Mouse (Mus musculus): ENCODE data around the gene Pik3r5. TPM values are rescaled to one million over a fixed set of nuclear protein-coding genes. Genes with fewer than 3 reads are reported as not detected.

Gene Pik3r5
- total RNA-seq, 2 experiments from 2014 or later, result 4.0 to 4.1 TPM

DNA sequence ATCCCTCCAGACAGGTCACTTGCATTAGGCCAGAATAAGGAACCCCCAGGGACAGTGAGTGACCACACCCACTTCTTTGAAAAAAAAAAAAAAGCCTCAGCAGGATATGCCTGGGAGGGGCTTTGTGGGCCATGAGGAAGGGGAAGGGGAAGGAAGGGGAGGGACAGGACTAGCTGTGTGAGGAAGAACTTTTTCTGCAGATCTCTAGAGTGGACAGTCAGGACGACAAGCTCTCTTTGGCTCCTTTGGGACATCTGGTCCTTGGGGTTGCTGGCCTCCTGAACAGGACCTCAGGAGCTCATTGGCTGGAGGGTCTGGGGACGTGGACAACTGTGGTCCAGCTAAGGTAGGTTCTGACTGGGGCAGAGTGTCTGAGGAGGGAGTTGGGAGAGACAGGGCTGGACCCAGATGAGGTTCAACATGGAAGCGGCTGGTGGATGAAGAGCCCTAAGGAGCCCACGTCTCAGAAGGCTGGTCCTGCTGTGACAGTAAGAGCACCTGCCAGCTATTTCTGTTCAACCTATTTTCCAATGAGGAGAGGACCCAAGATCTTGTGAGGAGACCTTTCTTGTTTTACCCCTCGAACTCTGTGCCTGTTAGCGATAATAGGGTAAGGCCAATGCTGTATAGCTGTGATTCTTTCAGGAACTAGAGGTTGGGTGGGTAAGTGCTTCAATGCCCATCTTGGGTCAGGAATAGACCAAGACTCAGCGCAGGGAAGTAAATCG, 71.1 kb downstream of the Pik3r5 start, which contains the start of gene Pik3r6:
Gene Pik3r6, plus strand, starts transcription at position 118 of the 728 bp plus-strand sequence.
- intact Hi-C loops (cut with DNase I), result no loop called here
- no peak for DNase-seq (ENCODE audit: low spot score in 2 of 2)

DNA sequence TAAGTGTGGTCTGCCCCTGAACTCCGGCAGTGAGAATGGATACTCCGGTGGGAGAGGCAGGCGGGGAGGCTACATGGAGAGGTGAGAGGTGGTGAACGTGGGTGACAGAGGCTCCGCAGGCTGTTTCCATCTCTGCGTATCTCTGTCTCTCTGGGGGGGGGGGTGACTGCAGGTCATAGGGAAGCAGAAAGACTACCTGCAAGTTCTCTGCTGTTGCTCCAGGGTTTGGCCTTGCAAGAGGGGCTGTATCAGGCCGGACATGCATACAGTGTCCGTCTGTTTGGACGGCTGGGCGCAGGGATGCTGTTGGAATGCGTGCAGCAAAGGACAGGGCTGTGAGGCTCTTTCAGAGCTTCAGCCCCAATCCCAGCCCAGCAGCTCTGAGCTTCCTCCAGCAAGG, 73.0 kb downstream of the Pik3r5 start:
- no peak for DNase-seq (ENCODE audit: low spot score in 2 of 2)
- intact Hi-C loops (cut with DNase I), result no loop called here

DNA sequence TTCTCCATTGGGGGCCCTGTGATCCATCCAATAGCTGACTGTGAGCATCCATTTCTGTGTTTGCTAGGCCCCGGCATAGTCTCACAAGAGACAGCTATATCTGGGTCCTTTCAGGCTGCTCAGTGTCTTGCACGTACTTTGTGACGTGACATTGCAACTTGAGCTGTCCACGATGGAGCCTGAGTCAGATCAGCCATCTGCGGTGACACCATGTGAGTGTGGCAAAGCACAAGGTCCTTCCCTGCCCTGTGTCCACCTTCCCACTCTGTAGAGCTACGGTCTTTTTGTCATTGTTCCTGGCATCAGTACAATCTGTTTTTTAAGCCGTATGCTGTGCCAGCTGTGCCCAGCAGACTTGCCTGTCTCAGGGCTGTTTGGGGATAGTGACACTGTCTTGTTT, 75.3 kb downstream of the Pik3r5 start:
- intact Hi-C loops (cut with DNase I), result no loop called here
- DNase-seq (ENCODE audit: low spot score in 2 of 2), result no peak

DNA sequence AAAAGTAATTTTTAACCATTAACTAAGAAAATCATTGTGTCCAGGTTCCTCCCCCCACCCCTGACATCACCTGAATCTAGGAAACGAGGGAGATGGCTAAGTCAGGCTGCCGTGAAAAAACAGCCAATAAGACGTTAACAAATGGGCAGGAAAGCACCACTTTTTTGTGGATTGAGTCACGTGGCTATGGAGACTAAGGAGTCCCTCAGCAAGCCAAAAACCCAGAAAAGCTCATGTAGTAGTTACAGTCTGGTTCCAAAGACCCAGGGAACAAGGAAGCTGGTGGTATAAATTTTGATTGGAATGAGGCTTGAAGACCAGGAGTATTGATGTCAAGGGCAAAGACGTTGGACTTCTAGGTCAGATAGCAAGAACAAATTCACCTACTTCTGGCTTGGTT, 76.7 kb downstream of the Pik3r5 start:
- no peak for DNase-seq (ENCODE audit: low spot score in 2 of 2)
- intact Hi-C loops (cut with DNase I), result no loop called here

DNA sequence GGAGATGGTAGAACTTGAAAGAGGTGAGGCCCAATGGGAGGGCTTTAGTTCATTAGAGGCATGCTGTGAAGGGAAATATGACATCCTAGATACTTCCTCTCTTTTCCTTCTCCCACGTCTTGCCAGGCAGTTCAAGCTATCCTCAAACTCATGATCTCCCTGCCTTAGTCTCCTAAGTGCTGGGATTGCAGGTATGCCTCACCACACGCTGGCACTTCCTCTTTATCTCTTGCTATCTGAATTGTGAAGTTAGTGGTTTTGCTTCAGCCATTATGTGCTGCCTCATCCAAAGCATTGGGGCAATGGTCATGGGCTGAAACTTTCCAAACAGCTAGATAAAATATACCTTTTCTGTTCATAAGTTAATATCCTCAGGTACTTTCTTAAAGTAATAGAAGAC, 77.3 kb downstream of the Pik3r5 start:
- intact Hi-C loops (cut with DNase I), result no loop called here
- DNase-seq (ENCODE audit: low spot score in 2 of 2), result no peak

DNA sequence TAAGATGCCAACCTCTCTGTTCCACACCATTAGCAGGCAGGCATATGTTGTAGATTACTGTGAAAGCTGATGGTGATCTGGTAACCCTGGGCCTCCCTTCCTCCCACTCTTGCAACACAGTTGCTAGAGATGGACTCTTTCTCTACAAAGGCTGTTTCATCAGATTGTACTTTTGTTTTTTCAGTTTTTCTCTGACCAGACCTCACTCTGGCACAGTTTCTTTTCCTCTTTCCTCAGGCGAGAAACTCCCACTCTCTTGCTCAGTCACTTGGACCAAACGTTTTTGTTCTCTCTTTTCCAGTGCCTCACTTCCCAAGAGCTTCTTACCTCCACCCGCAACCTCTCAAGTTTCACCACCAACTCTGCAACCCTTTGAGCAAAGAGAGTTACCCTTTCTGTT, 82.0 kb downstream of the Pik3r5 start:
- intact Hi-C loops (cut with DNase I), result no loop called here
- DNase-seq (ENCODE audit: low spot score in 2 of 2), result no peak

DNA sequence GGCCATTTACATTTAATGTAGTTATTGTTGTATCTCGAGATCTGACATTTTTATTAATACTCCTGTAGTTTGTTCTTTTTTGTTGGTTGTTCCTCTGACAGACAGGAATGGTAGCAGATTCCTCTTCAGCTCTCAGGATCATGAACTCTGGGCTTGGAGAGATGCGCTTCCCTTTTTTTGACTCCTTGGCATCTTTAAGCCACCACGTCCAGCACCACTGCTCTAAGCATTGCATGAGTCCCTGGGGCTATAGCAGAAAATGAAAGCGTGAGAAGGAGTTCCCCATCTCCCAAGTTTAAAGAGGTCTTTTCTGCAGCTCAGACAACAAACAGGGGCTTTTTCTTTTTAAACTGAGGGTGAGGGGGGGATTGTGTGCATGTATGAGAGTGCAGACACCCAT, 87.4 kb downstream of the Pik3r5 start:
- no peak for DNase-seq (ENCODE audit: low spot score in 2 of 2)
- intact Hi-C loops (cut with DNase I), result no loop called here

DNA sequence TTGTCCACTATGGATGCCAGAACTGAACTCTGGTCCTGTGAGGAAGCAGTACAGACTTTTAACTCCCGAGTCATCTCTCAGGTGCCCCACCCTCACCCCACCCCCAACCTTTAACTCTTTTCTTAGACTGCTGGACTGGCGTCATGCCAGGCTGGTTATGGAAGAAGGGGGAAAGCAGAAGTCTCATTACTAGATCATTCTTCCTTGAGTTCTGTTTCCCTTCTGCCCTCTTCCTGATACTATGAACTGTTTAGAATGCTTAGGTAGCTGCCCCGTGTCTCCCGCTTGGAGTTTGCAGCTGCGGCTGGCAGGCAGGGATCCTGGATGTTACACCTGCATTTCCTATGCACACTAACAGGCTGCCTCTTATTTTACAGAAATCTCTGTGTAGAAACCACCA, 87.9 kb downstream of the Pik3r5 start:
- intact Hi-C loops (cut with DNase I), result no loop called here

DNA sequence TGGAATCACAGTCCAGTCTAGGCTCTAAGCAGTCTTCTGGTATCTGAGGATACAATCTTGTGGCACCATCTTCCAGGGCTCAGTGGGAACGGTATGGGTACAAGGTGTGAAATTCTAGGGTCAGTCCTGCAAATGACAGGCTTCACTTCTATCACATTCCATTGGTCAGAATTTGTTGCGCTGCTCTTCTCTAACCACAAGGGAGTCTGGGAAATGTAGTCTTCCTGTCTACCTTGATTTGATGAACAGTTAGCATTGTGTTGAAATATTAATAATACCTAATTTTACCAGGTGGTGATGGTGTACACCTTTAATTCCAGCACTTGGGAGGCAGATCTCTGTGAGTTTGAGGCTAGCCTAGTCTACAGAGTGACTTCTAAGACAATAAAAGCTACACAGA, 88.5 kb downstream of the Pik3r5 start:
- DNase-seq (ENCODE audit: low spot score in 2 of 2), result no peak
- intact Hi-C loops (cut with DNase I), result no loop called here

More for the DNA sequence above, 87.9 kb downstream of the Pik3r5 start:
- DNase-seq (ENCODE audit: low spot score in 2 of 2), result no peak

DNA sequence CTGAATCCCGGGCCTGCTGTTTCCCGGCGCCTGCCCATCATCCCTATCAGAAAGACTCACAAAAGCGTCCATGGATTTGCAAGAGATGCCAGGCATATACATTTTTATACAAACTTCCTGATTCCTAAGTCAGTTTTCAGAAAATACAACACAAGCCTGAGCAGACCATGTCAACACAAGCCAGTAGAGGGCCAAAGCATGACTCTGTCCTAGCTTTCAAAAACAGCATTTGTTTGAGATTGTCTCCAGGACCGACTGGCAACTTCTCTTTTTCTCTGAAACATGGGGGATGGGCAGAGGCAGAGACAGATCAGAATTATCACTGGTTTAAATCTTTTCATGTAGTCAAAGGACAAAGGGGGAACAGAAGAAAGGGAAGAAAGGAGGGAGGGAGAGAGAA, 89.4 kb downstream of the Pik3r5 start:
- intact Hi-C loops (cut with DNase I), result no loop called here
- DNase-seq (ENCODE audit: low spot score in 2 of 2), result no peak

DNA sequence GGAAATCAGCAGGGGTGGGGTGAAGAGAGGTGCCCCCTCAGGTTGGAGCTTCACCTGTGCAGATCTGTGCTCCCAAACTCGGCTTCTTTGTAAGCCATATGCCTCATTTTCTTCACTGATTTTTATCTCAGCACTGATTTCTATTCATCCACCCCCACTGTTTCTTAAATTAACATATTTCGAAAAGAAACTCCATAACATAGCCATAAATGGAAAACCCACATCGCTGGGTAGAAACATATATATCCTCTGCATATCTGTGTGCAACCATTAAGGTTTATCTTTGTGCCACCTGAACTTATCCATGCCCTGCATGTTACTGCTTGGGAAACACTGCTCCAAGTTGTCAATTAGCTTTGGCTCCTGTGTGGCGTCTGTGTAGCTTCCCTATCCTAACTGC, 94.5 kb downstream of the Pik3r5 start:
- intact Hi-C loops (cut with DNase I), result no loop called here
- peak in 1 of 2 experiments; percentile 37 for DNase-seq (ENCODE audit: low spot score in 2 of 2)

DNA sequence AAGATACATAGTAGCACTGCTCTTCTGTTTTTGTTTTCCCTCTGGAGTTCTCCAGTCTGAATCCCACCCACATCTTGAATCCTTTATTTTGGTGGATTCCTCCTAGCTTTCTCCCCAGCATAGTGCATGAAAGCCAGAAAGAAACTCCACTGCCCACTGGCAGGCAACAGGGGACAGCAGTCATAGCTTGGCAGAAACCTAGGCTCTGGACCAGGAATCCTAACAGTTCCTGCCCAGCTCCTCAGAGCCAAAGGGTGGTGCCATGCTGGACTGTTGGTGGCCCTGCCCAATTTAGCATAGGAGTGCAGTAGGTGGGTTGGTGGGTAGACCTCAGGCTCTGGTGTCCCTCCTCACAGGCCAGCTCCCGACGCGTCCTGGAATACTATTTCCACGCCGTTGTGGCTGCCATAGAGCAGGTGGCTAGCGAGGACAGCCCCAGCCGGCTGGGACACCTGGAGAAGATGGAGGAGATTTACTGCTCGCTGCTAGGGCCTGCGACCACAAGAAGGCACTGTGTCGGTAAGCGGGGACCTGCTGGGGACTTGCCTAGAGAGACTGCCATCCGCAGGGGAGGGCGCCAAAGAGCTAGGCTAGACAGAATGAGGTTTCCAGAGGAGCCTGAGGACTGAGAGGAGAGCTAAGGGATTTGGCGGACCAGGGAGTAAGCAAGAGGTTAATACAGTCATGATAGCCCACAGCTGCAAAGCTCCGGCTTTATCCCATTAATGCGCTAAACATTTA, 99.3 kb downstream of the Pik3r5 start:
- intact Hi-C loops (cut with DNase I), result no loop called here

DNA sequence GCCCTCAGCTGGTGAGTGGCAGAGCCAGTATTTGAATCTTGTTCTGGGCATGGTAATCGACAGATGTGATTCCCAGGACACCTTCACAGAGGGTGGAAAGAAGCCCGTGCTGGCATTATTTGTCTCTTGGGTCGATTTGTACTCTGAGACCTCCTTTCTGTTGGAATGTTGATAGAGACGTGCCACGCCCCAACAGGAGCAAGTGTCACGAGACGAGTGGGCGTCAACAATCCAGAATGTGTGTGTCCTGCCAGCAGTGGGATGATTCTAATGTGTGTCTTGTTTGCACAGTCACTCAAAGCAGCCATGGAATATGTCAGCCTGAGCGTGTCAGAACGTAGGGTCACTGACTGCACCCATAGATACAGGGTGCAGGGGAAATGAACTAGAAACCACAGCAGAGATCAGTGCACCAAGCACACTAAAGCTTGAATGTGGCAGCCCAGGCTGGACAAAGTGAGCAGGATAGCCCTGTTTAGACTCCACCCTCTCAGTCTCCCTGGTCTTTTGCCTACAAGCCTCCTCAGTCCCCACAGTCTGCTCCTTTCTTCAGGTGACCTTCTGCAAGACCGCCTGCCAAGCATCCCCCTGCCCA, 100.1 kb downstream of the Pik3r5 start:
- intact Hi-C loops (cut with DNase I), result no loop called here
- no peak for DNase-seq (ENCODE audit: low spot score in 2 of 2)

More for the DNA sequence above, 99.3 kb downstream of the Pik3r5 start:
- DNase-seq (ENCODE audit: low spot score in 2 of 2), result peak; percentile 76 to 80

DNA sequence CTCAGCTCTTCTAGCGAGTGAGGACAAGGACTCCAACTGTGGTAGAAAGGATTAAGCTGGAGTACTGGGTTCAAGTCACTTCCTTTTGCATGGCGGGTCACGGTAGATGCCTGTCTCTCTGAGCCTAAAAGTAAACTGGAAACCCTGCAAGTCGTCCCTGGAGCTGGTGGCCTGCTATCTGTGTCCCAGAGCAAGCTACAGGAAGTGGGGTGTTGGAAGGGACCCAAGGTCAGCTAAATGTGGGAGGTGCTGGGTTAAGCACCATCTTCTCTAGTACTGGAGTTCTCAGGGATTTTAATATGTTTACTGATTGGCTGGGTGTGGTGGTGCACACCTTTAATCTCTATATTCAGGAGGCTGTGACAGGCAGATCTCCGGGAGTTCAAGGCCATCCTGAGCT, 100.9 kb downstream of the Pik3r5 start:
- no peak for DNase-seq (ENCODE audit: low spot score in 2 of 2)
- intact Hi-C loops (cut with DNase I), result no loop called here

DNA sequence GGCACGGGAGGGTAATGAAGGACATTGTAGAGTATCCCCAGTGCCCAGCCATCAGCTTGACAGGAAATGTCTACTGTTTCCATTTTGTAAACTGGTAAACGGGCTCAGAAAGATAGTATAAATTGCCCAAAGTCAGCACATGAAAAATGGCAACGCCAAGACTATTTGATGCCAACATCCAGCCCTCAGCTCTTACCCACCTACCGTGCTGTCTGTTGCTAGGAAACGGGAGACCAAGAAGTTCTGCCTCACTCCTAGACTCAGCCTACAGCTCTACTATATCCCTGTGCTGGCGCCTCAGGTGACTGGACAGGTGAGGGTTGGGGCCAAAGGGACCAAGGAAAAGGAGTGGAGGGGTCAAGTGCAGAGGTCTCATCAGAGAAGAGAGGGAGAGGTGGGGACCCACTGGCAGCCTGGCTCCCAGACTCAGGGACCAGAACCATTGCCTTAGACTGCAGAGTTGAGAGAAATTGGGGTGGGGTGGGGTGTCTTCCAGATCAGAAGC, 102.1 kb downstream of the Pik3r5 start:
- intact Hi-C loops (cut with DNase I), result no loop called here
- DNase-seq (ENCODE audit: low spot score in 2 of 2), result no peak

DNA sequence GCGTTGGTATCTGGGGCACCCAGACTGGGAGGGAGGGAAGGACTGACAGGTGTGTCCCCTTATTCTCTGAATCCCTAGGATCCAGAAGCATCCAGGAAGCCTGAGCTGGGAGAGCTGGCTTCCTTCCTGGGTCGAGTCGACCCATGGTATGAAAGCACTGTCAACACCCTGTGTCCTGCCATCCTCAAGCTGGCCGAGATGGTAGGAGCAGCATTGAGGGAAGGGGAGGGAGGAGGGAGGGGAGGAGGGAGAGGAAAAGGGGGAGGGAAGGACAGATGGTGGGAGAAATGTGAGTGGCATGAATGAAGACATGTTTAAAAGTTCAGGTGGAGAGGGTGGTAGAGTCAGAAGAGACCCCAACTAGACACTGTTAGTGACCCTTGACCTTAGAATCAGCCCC, 104.1 kb downstream of the Pik3r5 start:
- DNase-seq (ENCODE audit: low spot score in 2 of 2), result no peak
- intact Hi-C loops (cut with DNase I), result no loop called here

DNA sequence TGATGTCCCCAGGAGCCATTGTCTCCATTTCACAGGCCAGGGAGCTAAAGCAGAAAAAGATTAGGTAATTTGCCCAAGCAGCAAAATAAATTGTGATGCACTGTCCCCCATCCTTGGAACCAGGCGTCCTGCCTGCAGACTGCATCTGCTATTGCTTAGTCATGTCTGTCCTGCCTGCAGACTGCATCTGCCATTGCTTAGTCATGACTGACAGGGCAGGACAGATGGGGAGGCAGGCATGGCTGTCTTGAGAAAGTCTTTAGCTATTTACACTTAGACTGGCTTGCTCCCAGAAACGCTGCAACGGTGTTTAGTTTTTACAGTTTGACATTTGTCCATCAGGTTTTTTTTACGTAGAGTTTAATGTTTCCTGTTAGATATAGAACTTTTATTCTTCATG, 104.5 kb downstream of the Pik3r5 start:
- peak; percentile 52 to 67 for DNase-seq (ENCODE audit: low spot score in 2 of 2)
- intact Hi-C loops (cut with DNase I), result no loop called here

DNA sequence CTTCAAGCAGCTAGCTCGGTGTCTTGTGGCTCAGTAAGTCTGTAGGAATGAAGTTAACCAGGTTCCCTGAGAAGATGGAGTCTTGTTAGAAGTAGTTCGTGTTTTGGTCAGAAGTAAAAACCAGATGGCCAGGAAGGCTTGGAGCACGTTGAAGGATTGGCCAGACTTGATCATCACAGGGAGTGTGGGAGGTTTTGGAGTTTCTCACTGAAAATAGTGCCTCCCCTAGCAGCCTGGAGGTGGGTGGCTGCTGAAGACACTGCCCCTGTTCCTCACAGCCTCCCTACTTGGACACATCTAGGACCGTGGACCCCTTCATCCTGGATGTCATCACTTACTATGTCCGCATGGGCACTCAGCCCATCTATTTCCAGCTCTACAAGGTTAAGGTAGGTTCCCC, 107.7 kb downstream of the Pik3r5 start:
- DNase-seq (ENCODE audit: low spot score in 2 of 2), result peak in 1 of 2 experiments; percentile 48
- intact Hi-C loops (cut with DNase I), result no loop called here

DNA sequence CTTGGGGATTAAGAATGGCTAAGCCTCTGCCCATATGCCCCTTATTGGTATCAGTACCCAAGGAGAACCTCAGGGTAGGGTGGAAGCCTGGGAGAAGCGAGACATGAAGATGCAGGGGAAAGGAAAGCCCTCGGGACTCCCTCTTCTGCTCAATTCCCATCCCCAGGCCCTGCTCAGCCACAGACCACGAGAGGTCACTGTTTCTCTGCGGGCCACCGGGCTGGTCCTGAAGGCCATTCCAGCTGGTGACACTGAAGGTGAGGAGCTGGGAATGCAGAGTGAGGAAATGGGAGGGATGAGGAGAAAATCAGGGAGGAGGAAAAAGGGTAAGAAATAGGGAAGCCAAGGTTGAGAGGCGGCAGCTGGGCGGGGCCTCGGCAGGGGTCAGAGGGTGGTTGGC, 112.6 kb downstream of the Pik3r5 start:
- intact Hi-C loops (cut with DNase I), result no loop called here
- no peak for DNase-seq (ENCODE audit: low spot score in 2 of 2)

DNA sequence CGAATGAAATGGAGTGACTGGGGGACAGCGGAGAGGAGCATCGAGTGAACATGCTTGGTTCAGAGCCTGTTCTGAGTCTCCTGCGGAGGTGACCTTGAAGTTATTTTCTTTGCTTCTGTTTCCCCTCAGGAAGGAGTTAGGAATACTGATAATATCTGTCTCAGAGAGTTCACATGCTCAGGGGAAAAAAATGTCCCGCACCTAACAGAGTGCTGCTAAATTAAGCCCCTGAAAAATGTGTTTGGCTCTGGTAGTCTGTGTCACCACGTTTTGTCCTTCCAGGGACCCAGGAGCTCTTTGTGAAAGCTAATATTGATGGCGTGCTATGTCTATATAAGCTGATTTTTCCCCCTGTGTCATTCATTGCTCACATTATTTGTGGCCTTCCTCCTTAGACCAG, 113.3 kb downstream of the Pik3r5 start:
- intact Hi-C loops (cut with DNase I), result loop anchor here (5.0 kb wide), 1 partner anchor 58 kb away; no protein-coding TSS in a partner anchor

More for the DNA sequence above, 113.3 kb downstream of the Pik3r5 start:
- no peak for DNase-seq (ENCODE audit: low spot score in 2 of 2)
